Mouse (Mus musculus) ES-Bruce4 (cell line): Measurements from ENCODE around the gene Ddt.

Experiments
- CTCF ChIP-seq: IDR thresholded peaks from one replicate; pipeline ENCODE4 v1.8.1; 2011; ENCODE audit warnings: low read depth, low read length
- EP300 ChIP-seq: IDR thresholded peaks from 2 replicates; pipeline ENCODE4 v1.6.1; 2011; ENCODE audit warnings: low read depth, low read length; ENCODE audit not compliant: insufficient read depth
- POLR2A ChIP-seq: IDR thresholded peaks from one replicate; pipeline ENCODE4 v1.8.1; 2011; ENCODE audit warnings: low read length; ENCODE audit not compliant: insufficient read depth

GRCm38 (mm10) chr10:75798176-75798696 lies 25.0 kb upstream of the Ddt start, which contains the start of gene Gstt1:
- TF ChIP-seq CTCF (no peak), POLR2A (no peak), EP300 (no peak)
